Mouse (Mus musculus): ENCODE measurements around the gene Cypt15. TPM values are rescaled to one million over a fixed set of nuclear protein-coding genes. Genes with fewer than 3 reads are reported as not detected.
"Not testable (repeated sequence)": the region's sequence is repeated elsewhere in the genome, so short reads cannot be mapped to it uniquely, and the experiment has no call there.

The Cypt15 gene
- total RNA-seq (2015; ENCODE audit: low replicate concordance) = not detected in 2 replicates
- not detected in 2 replicates for total RNA-seq (2017; ENCODE audit: low replicate concordance)

DNA sequence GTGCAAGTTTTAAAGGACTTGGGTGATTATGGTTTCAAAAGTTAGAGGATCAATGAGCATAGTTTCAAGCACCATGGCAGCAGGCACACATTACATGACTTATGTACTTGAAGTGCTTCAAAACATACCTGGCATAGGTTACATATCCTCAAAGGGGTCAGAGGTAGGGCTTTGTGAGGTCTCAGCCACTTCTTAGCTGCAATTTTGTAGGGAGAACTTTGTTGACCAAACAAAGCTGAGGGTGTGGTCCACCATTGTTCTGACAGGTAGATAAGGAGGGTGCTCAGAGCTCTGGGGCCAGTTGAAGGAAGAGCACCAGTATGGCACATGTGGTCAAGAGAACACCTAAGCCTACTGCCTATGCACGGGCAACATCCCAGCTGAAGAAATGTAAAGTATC lies at the start of gene Cypt15:
Gene Cypt15, plus strand, starts transcription at position 301 of the 400 bp plus-strand sequence.
- not testable (repeated sequence) for ATAC-seq (replicated peaks; ENCODE audit: low FRiP score, poor library complexity, severe bottlenecking)

DNA sequence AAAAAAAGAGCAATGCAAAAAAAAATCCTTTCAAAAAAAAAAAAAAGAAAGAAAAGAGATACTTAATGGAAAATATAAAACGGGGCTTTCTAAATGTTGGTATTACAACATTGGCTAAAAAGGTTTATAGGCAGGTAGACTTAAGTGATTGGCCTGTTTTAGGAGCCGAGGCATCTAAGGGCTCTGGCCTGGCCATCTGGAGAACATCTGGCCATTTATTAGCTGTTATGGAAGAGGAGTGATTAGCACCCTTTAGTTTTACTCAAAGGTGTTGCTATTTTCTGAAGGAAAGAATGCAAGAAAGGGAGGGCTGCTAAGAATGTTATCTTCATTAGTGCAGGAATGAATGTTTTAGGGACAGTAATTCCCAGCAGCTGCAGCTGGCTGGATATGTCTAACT lies 24.9 kb downstream of the Cypt15 start:
- no peak for ATAC-seq (replicated peaks; ENCODE audit: low FRiP score, poor library complexity, severe bottlenecking)

DNA sequence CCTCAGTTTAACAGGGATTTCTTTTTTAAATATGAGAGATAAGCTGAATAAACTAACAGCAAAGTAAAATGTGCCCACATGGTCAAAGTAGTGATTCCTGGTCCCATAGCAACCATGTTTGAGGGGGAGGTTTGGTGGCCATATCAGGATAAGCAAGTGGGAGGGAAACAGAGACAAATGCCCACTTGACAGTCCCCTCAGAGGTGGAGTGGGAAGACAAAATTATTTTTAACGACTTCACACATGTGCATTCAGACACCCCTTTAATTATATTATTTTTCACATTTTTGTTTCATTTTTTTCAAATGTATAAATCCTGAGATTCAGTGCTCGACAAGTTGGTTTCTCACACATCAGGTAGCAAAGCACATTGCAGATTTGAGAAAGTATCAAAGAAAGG lies 32.8 kb downstream of the Cypt15 start:
- no peak for ATAC-seq (replicated peaks; ENCODE audit: low FRiP score, poor library complexity, severe bottlenecking)

DNA sequence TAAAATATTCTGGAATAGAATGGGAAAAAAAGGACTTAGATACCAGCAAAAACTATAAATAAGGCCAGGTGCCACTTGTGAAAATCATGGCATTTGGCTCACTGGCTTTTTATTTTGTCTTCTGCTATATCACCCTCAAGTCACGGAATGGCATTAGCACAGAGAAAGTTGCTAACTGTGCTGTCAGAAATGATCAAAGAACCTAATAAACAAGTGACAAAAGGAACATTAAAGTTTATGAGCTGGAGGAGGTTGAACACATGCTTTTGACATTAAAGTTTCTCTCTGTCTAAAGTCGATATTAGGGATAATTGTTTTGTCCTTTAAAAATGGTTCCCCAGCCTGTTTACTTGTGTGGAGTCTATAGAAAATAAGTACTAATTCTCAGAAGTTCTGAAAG lies 37.7 kb downstream of the Cypt15 start:
- no peak for ATAC-seq (replicated peaks; ENCODE audit: low FRiP score, poor library complexity, severe bottlenecking)

Data from erythroblast, adult 5-6 weeks (primary cell).